Mouse (Mus musculus) MEL (cell line): ENCODE results near the gene Rnf141. TPM values are rescaled to one million over a fixed set of nuclear protein-coding genes. Genes with fewer than 3 reads are reported as not detected.
A peak's percentile ranks its signal among the peaks of the same experiment; 100 is the strongest.

Experiments used
- DNase-seq: peaks from one replicate; pipeline ENCODE4 v3.0.0; 2011; ENCODE audit warnings: low read depth, low spot score
- H3K27ac ChIP-seq: 2 replicates; pipeline ENCODE4 v1.5.1; 2012; ENCODE audit warnings: low read depth, mild to moderate bottlenecking, control low read depth, low read length, moderate library complexity; ENCODE audit not compliant: control insufficient read depth
- H3K27me3 ChIP-seq, 2 experiments: fragments of 150-350 bp in 1 of 2; sonication (generic) in 1 of 2; 2 replicates each; pipeline ENCODE4 v1.6.1; 2012; ENCODE audit warnings: low read length in 2 of 2, mild to moderate bottlenecking in 2 of 2, improper control_type of control experiment in 1 of 2, moderate library complexity in 1 of 2; ENCODE audit not compliant: insufficient read depth in 2 of 2, control insufficient read depth in 1 of 2
- H3K36me3 ChIP-seq, 2 experiments: 2 replicates each; pipeline ENCODE4 v1.6.1; 2012 to 2014; ENCODE audit warnings: low read length in 2 of 2, improper control_type of control experiment in 1 of 2, inconsistent platforms in 1 of 2, mild to moderate bottlenecking in 1 of 2; ENCODE audit not compliant: insufficient read depth in 2 of 2, control insufficient read depth in 1 of 2
- H3K4me1 ChIP-seq, 2 experiments: fragments of 150-350 bp in 1 of 2; sonication (generic) in 1 of 2; 2 replicates each; pipeline ENCODE4 v1.6.1; 2012; ENCODE audit warnings: low read length in 2 of 2, improper control_type of control experiment in 1 of 2, mild to moderate bottlenecking in 1 of 2; ENCODE audit not compliant: insufficient read depth in 2 of 2, control insufficient read depth in 1 of 2
- H3K4me3 ChIP-seq, 2 experiments: fragments of 150-350 bp in 1 of 2; sonication (generic) in 1 of 2; 2 replicates each; pipeline ENCODE4 v1.5.1; 2012; ENCODE audit warnings: low read depth in 2 of 2, low read length in 2 of 2, mild to moderate bottlenecking in 2 of 2, moderate library complexity in 2 of 2, control low read depth in 1 of 2, improper control_type of control experiment in 1 of 2; ENCODE audit not compliant: control insufficient read depth in 1 of 2, insufficient read depth in 1 of 2
- H3K79me2 ChIP-seq: 2 replicates; pipeline ENCODE4 v1.6.1; 2012; ENCODE audit warnings: mild to moderate bottlenecking, low read length, moderate library complexity; ENCODE audit not compliant: control insufficient read depth, poor library complexity, insufficient read depth
- H3K9ac ChIP-seq: 2 replicates; pipeline ENCODE4 v1.6.1; 2012; ENCODE audit warnings: low read depth, mild to moderate bottlenecking, control low read depth, low read length, moderate library complexity; ENCODE audit not compliant: control insufficient read depth, poor library complexity, severe bottlenecking
- H3K9me3 ChIP-seq: fragments of 150-350 bp; sonication (generic); replicated peaks from 2 replicates; pipeline ENCODE4 v1.6.1; 2012; ENCODE audit warnings: mild to moderate bottlenecking, low read length, improper control_type of control experiment, moderate library complexity; ENCODE audit not compliant: insufficient read depth
- BHLHE40 ChIP-seq: IDR thresholded peaks from 2 replicates; pipeline ENCODE4 v1.6.1; 2012; ENCODE audit warnings: low read depth, mild to moderate bottlenecking, inconsistent platforms, low read length, improper control_type of control experiment, borderline replicate concordance
- CHD2 ChIP-seq: IDR thresholded peaks from 2 replicates; pipeline ENCODE4 v1.6.1; 2011; ENCODE audit warnings: low read length, improper control_type of control experiment
- E2F4 ChIP-seq: IDR thresholded peaks from 2 replicates; pipeline ENCODE4 v1.6.1; 2011; ENCODE audit warnings: low read depth, low read length, improper control_type of control experiment, borderline replicate concordance
- ELF1 ChIP-seq: IDR thresholded peaks from 2 replicates; pipeline ENCODE4 v1.6.1; 2014; ENCODE audit warnings: low read depth, mild to moderate bottlenecking, inconsistent platforms, low read length, improper control_type of control experiment, moderate library complexity
- ETS1 ChIP-seq: IDR thresholded peaks from 2 replicates; pipeline ENCODE4 v1.6.1; 2012; ENCODE audit warnings: low read depth, mild to moderate bottlenecking, inconsistent platforms, low read length, improper control_type of control experiment, moderate library complexity
- GABPA ChIP-seq: IDR thresholded peaks from 2 replicates; pipeline ENCODE4 v1.6.1; 2012; ENCODE audit warnings: low read depth, mild to moderate bottlenecking, inconsistent platforms, low read length, improper control_type of control experiment, moderate library complexity
- GATA1 ChIP-seq: IDR thresholded peaks from 2 replicates; pipeline ENCODE4 v1.6.1; 2011; ENCODE audit warnings: low read depth, low read length, improper control_type of control experiment
- JUND ChIP-seq: IDR thresholded peaks from 2 replicates; pipeline ENCODE4 v1.6.1; 2011; ENCODE audit warnings: low read depth, mild to moderate bottlenecking, improper control_type of control experiment, low read length
- MAX ChIP-seq: IDR thresholded peaks from 2 replicates; pipeline ENCODE4 v1.6.1; 2011; ENCODE audit warnings: low read length, improper control_type of control experiment
- MEF2A ChIP-seq: IDR thresholded peaks from 2 replicates; pipeline ENCODE4 v1.6.1; 2014; ENCODE audit warnings: low read depth, mild to moderate bottlenecking, inconsistent platforms, low read length, improper control_type of control experiment; ENCODE audit not compliant: poor library complexity, insufficient replicate concordance, severe bottlenecking; ENCODE audit errors: extremely low read depth
- MYB ChIP-seq: IDR thresholded peaks from 2 replicates; pipeline ENCODE4 v1.6.1; 2011; ENCODE audit warnings: mild to moderate bottlenecking, low read depth, low read length, improper control_type of control experiment
- MYC ChIP-seq: IDR thresholded peaks from 2 replicates; pipeline ENCODE4 v1.6.1; 2011; ENCODE audit warnings: low read depth, mild to moderate bottlenecking, low read length, improper control_type of control experiment, moderate library complexity
- POLR2AphosphoS5 ChIP-seq: IDR thresholded peaks from 2 replicates; pipeline ENCODE4 v1.6.1; 2012; ENCODE audit warnings: low read depth, borderline replicate concordance, mild to moderate bottlenecking, inconsistent platforms, low read length, moderate library complexity, mixed read lengths
- SIN3A ChIP-seq: IDR thresholded peaks from 2 replicates; pipeline ENCODE4 v1.6.1; 2012; ENCODE audit warnings: low read length, improper control_type of control experiment, inconsistent platforms
- TAL1 ChIP-seq: IDR thresholded peaks from 2 replicates; pipeline ENCODE4 v1.6.1; 2012; ENCODE audit warnings: mild to moderate bottlenecking, inconsistent platforms, low read length, moderate library complexity, mixed read lengths
- USF1 ChIP-seq: IDR thresholded peaks from 2 replicates; pipeline ENCODE4 v1.6.1; 2014; ENCODE audit warnings: low read depth, mild to moderate bottlenecking, inconsistent platforms, low read length, improper control_type of control experiment, moderate library complexity
- ZC3H11A ChIP-seq: IDR thresholded peaks from 2 replicates; pipeline ENCODE4 v1.6.1; 2012; ENCODE audit warnings: low read depth, mild to moderate bottlenecking, inconsistent platforms, low read length, improper control_type of control experiment
- ZKSCAN1 ChIP-seq: IDR thresholded peaks from 2 replicates; pipeline ENCODE4 v1.6.1; 2012; ENCODE audit warnings: low read depth, mild to moderate bottlenecking, inconsistent platforms, low read length, improper control_type of control experiment, moderate library complexity
- polyA plus RNA-seq, 2 experiments: library from polyadenylated mRNA; stranded (reverse) in 1 of 2; unstranded in 1 of 2; fragments of >175 nt in 1 of 2; fragments of >200 nt in 1 of 2; gene quantifications; 2 replicates each; pipeline versions ENCODE4 v1.2.1 to v1.2.4; 2012; ENCODE audit warnings: low replicate concordance in 2 of 2, low read depth in 1 of 2; ENCODE audit not compliant: insufficient read length in 2 of 2, insufficient read depth in 1 of 2, missing spikeins in 1 of 2
- total RNA-seq: library from RNA; depleted of rRNA; stranded (reverse); fragments of 300-350 nt; gene quantifications from 2 replicates; pipeline ENCODE4 v1.2.3, GENCODE M21; 2012

Rnf141 gene
- total and polyA plus RNA-seq, 3 experiments: 18.8 to 19.7 TPM; not detected in 1

- H3K9ac ChIP-seq: peak within 1 kb of the TSS; percentile 78
- H3K27me3 ChIP-seq: no peaks in the 10 kb centered on the region
- H3K9me3 ChIP-seq: no peaks in the 10 kb centered on the region
- 0 out of 2 replicates have a peak within 1 kb of the TSS, but pooled peaks have one; percentile 1 for H3K27ac ChIP-seq
- no peaks in the 10 kb centered on the region; the same call in 1 of the 2 replicates for H3K79me2 ChIP-seq
- TF ChIP-seq BHLHE40 (no peak), GABPA (no peak), USF1 (no peak), ZC3H11A (no peak), MYB (no peak)
- H3K36me3 ChIP-seq: peaks cover 0 to 30% of the 10 kb centered on the region in 2 experiments; a peak in 2 of 4 replicates
- no peak for DNase-seq
- H3K4me1 ChIP-seq: peaks cover 8 to 28% of the 10 kb centered on the region in 2 experiments; a peak in 3 of 4 replicates
- peak within 1 kb of the TSS; percentile 64 to 70 for H3K4me3 ChIP-seq
Measured at GRCm38 (mm10) chr7:110768001-110768400, 76.3 kb downstream of the Rnf141 start, which contains the start of gene Ampd3. TSS of gene Ampd3 (plus strand) at chr7:110768206.

DNA sequence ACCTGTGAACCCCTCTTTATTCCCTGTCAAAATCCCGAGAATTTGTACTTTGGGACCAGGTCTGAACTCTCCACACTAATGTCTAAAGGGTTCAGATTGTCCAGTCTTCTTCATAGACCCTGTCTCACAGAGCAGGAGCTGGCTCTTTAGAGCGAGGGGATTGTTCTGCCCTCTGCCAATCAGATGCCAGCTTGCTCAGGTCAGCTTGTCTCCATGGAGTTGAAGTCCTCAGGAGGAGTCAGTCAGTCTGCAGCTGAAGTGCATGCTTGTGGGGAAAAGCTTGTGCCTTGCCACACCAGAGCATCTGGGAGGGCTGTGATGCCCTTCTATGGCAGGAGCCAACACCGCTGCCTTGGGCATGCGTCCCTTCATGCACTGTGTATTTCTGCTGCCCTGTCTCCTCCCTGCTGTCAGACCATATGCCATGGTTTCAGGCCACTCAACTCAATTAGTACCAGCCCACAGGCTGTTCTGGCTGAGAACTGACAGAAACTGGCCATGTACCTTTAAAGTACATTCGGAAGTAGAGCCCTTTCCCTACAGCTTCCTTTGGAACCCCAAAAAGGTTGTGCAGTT, 81.6 kb downstream of the Rnf141 start:
- Histone ChIP-seq H3K27me3 (no peaks in the 10 kb centered on the region), H3K79me2 (no peaks in the 10 kb centered on the region), H3K9ac (no peak overlapping the region), H3K4me3 (no peak overlapping the region), H3K9me3 (no peaks in the 10 kb centered on the region), H3K27ac (no peak overlapping the region), H3K4me1 (no peaks in the 10 kb centered on the region), H3K36me3 (no peaks in the 10 kb centered on the region)
- DNase-seq: no peak
- TF ChIP-seq JUND (no peak), MEF2A (no peak), MAX (no peak), CHD2 (no peak), E2F4 (no peak), GATA1 (no peak), ELF1 (no peak), POLR2AphosphoS5 (no peak), GABPA (no peak), TAL1 (no peak), BHLHE40 (no peak), ZKSCAN1 (no peak), SIN3A (no peak), ETS1 (no peak), MYC (no peak)
